Mouse (Mus musculus): ENCODE measurements around the gene Cby1.

The Cby1 gene

DNA sequence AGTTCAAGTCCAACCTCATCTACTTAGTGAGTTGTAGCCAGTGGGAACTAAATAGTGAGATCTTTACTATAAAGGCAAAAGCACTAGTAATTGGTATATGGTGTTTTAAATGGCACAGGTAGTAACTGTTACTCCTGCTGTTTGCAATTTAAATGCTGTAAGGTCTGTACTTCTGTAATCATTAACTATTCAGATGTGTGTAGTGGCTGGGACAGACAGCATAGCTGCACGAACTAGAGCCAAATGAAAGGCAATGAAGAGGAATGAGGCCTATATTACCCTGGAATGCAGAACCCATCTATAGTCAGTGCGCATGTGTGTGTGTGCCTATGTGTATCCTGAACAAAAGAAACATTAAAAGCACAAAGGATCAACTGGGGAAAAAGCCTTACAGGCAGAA lies 18.9 kb downstream of the Cby1 start:
- DNase-seq (ENCODE audit: low spot score), result no peak

GRCm38 (mm10) chr15:79681973-79682372 lies 23.0 kb downstream of the Cby1 start:
- DNase-seq (ENCODE audit: low spot score), result no peak

DNA sequence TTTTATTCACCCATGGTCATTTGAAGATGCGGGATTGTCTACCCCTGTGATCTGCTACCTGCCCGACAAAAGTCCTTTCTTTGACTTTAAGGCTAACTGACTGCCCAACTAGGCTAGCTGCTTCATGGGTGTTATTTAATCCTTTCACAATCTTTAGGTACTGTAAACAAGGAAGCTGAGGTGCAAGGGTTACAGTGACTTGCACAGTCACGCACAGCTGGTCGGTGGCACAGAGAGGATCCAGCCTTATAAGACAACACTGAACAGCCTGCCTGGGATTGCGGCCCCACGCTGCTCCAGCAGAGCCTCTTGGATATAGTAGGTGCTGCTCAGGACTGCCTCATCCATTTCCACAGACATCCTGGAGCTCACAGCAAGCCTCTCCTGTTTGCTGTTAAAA lies 24.1 kb downstream of the Cby1 start:
- DNase-seq (ENCODE audit: low spot score), result no peak

- DNase-seq (ENCODE audit: low spot score), result no peak
Observed at GRCm38 (mm10) chr15:79683707-79684465, 24.9 kb downstream of the Cby1 start.

GRCm38 (mm10) chr15:79684616-79685015 lies 25.6 kb downstream of the Cby1 start:
- DNase-seq (ENCODE audit: low spot score), result no peak

DNA sequence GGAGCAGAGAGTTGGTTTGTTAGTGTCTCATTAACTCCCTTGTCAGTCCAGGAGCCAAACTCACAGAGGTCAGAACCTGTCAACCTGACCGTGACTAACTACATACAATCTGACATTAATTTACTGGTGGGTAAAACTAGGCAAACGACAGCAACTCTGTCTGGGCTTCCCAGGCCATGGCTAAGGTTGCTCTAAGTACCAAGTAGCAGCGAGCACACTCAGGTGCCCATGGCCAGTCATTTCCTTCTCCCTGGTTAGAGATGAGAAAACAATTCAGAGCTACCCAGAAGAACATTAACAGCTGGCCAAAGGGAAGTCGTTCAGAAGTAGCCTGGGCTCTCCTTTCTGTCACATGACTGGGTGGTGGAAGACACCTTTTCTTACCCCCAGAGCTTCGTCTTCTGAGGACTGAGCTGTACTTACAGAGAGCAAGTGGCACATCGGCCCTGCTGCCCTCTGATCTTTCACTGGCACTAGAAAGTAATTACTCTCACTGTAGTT lies 26.2 kb downstream of the Cby1 start:
- DNase-seq (ENCODE audit: low spot score), result no peak

- no peak for DNase-seq (ENCODE audit: low spot score)
Observed at GRCm38 (mm10) chr15:79686046-79686869, 27.3 kb downstream of the Cby1 start.

GRCm38 (mm10) chr15:79687175-79687574 lies 28.2 kb downstream of the Cby1 start:
- no peak for DNase-seq (ENCODE audit: low spot score)

- DNase-seq (ENCODE audit: low spot score), result peak; percentile 84
Observed at GRCm38 (mm10) chr15:79687646-79688267, 28.8 kb downstream of the Cby1 start, which contains the start of gene Josd1. Josd1 (minus strand) TSS chr15:79687919.

GRCm38 (mm10) chr15:79688268-79688956 lies 29.4 kb downstream of the Cby1 start:
- DNase-seq (ENCODE audit: low spot score), result no peak

GRCm38 (mm10) chr15:79689662-79690425 lies 30.8 kb downstream of the Cby1 start:
- no peak for DNase-seq (ENCODE audit: low spot score)

DNA sequence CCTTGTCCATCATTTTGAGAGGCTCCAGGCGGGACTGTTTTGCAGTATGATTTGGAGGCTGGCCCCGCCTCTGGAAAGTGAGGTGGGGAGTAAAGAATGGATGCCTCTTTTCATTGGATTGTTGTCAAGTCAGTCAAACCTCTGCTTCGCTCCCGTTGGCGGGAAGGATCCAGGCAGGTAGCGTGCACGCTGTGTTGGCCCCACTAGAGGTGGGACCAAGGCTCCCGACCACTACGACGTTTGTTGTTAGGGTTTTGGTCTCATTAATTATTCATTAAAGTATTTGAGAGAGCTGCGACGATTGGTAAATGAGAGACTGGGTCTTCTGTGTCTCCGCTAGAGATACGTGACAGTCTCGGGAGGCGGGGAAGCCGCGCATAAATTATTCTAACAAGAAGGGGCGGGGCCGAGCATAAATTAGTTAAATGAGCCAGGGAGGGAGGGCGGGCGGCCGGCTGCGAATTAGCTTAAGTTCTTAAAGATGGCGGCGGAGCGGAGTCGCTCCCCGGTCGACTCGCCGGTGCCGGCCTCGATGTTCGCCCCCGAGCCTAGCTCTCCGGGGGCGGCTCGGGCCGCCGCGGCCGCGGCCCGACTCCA lies 31.5 kb downstream of the Cby1 start, which contains the start of gene Gtpbp1:
Gene Gtpbp1, plus strand, starts transcription at position 420 of the 597 bp plus-strand sequence.
- peak; percentile 99 for DNase-seq (ENCODE audit: low spot score)

DNA sequence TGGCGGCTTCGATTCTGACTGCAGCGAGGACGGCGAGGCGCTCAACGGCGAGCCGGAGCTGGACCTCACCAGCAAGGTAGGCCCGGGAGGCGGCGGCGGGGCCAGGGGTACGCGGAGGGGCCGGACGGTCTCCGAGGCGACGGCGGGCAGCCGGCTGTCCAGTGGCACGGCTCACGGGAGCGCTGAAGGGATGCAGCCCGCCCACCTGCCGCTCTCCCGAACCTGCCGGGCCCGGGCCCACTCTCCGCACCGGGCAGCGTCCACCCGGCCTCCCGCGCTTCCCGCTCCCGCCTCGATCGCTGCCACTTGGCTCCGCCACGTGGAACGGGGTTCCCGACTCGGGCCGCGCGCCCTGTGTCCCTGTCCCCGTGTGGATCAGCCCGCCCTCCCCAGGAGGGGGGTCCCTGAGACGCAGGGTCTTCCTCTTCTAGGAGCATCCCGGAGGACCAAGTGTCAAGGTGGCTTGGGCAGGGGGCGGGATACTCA lies 32.1 kb downstream of the Cby1 start:
- DNase-seq (ENCODE audit: low spot score), result no peak

DNA sequence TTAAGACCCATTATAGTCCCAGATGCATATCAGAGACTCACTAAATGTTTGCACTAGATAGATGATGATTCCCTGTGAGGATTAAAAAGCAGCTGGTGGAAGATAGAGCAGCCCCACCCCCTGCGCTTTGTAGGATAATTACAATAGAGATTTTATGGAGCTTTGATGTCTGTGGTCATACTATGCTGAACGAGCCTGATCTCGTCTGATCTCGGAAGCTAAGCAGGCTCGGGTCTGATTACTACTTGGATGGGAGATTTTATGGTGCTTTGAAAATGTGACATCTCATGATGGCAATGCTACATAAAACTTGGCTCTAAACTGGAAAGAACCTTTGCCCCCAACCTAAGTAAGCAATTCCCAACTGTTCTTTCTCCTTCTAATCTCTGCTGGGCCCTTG lies 33.3 kb downstream of the Cby1 start:
- no peak for DNase-seq (ENCODE audit: low spot score)

GRCm38 (mm10) chr15:79693740-79694139 lies 34.7 kb downstream of the Cby1 start:
- no peak for DNase-seq (ENCODE audit: low spot score)

GRCm38 (mm10) chr15:79694512-79694911 lies 35.5 kb downstream of the Cby1 start:
- no peak for DNase-seq (ENCODE audit: low spot score)

DNA sequence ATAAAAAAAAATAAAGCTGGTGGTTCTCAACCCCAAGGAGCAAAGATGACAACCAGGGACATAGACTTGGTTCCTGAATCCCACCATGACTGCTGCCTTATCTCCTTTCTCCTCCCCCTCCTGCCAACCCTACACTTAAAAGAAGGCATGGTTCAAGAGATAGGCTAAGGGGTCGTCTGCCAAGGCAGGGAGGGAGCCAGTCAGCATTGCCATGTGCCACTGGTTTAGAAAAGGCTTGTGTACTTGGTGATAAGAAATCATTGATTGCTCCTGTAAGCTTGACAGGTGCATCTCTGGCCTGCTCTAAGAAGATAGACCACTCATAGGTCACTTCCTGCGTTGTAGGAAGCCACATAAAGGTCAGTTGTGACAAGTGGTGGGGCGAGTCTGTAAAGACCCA lies 36.5 kb downstream of the Cby1 start:
- no peak for DNase-seq (ENCODE audit: low spot score)

GRCm38 (mm10) chr15:79696508-79696907 lies 37.5 kb downstream of the Cby1 start:
- DNase-seq (ENCODE audit: low spot score), result no peak

GRCm38 (mm10) chr15:79697011-79697410 lies 38.0 kb downstream of the Cby1 start:
- DNase-seq (ENCODE audit: low spot score), result no peak

DNA sequence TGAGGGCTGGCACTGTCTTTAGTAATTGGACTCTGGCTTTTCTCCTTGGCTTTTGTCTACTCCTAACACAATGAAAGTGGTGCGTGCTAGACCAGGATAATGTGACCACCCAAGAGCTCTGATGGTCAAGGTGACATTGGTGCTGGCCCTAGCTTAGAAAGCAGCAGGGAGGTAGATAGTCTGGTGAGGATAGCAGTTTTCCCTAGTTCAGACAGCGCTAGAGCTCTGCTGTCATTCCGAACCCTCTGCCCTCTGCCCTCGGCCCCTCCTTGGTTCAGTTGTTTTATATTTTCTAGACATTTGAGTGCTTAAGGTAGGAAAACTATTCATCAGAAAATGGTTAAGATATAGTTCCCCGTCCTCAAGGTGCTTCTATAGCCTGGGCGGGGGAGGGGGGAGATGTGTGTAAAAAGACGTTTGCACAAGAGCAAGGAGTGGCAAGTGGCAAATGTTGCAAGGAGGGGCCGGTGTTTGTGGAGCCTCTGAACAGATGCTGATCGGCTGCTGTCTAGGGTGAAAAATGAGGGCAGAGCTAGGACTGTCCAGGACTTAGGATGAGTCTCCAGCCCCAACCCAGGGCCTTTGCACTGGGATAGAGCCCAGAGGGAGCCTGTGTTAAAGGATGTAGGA lies 38.7 kb downstream of the Cby1 start:
- DNase-seq (ENCODE audit: low spot score), result no peak
